Mouse (Mus musculus) CH12.LX (cell line): ENCODE results near the gene Fgd4. TPM values are rescaled to one million over a fixed set of nuclear protein-coding genes. Genes with fewer than 3 reads are reported as not detected.

Experiments used
- DNase-seq: peaks from one replicate; pipeline ENCODE4 v3.0.0-alpha.2; 2013; ENCODE audit errors: extremely low read depth
- H3K27ac ChIP-seq: 2 replicates; pipeline ENCODE4 v1.5.1; 2012; ENCODE audit warnings: low read depth, mild to moderate bottlenecking, control low read depth, moderate library complexity; ENCODE audit not compliant: insufficient read depth
- H3K27me3 ChIP-seq: replicated peaks from 2 replicates; pipeline ENCODE3; 2012; ENCODE audit warnings: inconsistent platforms
- H3K36me3 ChIP-seq, 2 experiments: replicated peaks in 1 of 2; 2 replicates each; pipeline versions ENCODE3 to v1.6.1; 2012; ENCODE audit warnings: inconsistent platforms in 1 of 2, low read length in 1 of 2, mild to moderate bottlenecking in 1 of 2, mixed read lengths in 1 of 2, moderate library complexity in 1 of 2; ENCODE audit not compliant: control insufficient read depth in 1 of 2, insufficient read depth in 1 of 2
- H3K4me1 ChIP-seq, 2 experiments: 2 replicates each; pipeline ENCODE4 v1.6.1; 2012; ENCODE audit warnings: inconsistent platforms in 1 of 2, moderate library complexity in 1 of 2; ENCODE audit not compliant: insufficient read depth in 2 of 2, control insufficient read depth in 1 of 2
- H3K4me2 ChIP-seq: 2 replicates; pipeline ENCODE4 v1.6.1; 2012; ENCODE audit warnings: low read depth, mild to moderate bottlenecking, control low read depth; ENCODE audit not compliant: poor library complexity, insufficient read depth, severe bottlenecking
- H3K4me3 ChIP-seq, 3 experiments: fragments of 150-350 bp in 1 of 3; sonication (generic) in 1 of 3; replicated peaks in 1 of 3; 2 replicates each; pipeline versions ENCODE3 to v1.5.1; 2011 to 2012; ENCODE audit warnings: low read depth in 2 of 3, low read length in 2 of 3, mild to moderate bottlenecking in 2 of 3, moderate library complexity in 2 of 3, control low read depth in 1 of 3, improper control_type of control experiment in 1 of 3, inconsistent platforms in 1 of 3, mixed read lengths in 1 of 3; ENCODE audit not compliant: poor library complexity in 1 of 3
- H3K79me2 ChIP-seq: replicated peaks from 2 replicates; pipeline ENCODE4 v1.6.1; 2012; ENCODE audit warnings: mild to moderate bottlenecking, moderate library complexity; ENCODE audit not compliant: control insufficient read depth, poor library complexity, insufficient read depth, severe bottlenecking; ENCODE audit errors: extremely low read depth
- H3K9ac ChIP-seq: 2 replicates; pipeline ENCODE4 v1.6.1; 2012; ENCODE audit warnings: low read depth, mild to moderate bottlenecking, control low read depth, moderate library complexity; ENCODE audit not compliant: insufficient read depth
- H3K9me3 ChIP-seq: replicated peaks from 2 replicates; pipeline ENCODE3; 2012; ENCODE audit warnings: low read length, inconsistent platforms, mixed read lengths
- CHD1 ChIP-seq: IDR thresholded peaks from 2 replicates; pipeline ENCODE4 v1.6.1; 2012; ENCODE audit warnings: low read depth, low read length, improper control_type of control experiment, inconsistent platforms
- CHD2 ChIP-seq: IDR thresholded peaks from 2 replicates; pipeline ENCODE4 v1.6.1; 2011; ENCODE audit warnings: low read length, improper control_type of control experiment
- ELF1 ChIP-seq: IDR thresholded peaks from 2 replicates; pipeline ENCODE4 v1.6.1; 2014; ENCODE audit warnings: low read depth, mild to moderate bottlenecking, inconsistent platforms, low read length, improper control_type of control experiment
- EP300 ChIP-seq: IDR thresholded peaks from 2 replicates; pipeline ENCODE4 v1.6.1; 2011; ENCODE audit warnings: low read length, improper control_type of control experiment
- ETS1 ChIP-seq: conservative IDR thresholded peaks from 2 replicates; pipeline ENCODE4 v1.6.1; 2012; ENCODE audit warnings: low read depth, mild to moderate bottlenecking, inconsistent platforms, low read length, improper control_type of control experiment, moderate library complexity
- MAFK ChIP-seq: IDR thresholded peaks from 2 replicates; pipeline ENCODE4 v1.6.1; 2011; ENCODE audit warnings: low read length, improper control_type of control experiment; ENCODE audit not compliant: insufficient replicate concordance
- MAX ChIP-seq: IDR thresholded peaks from 2 replicates; pipeline ENCODE4 v1.6.1; 2011; ENCODE audit warnings: low read length, improper control_type of control experiment
- MAZ ChIP-seq: IDR thresholded peaks from 2 replicates; pipeline ENCODE4 v1.6.1; 2012; ENCODE audit warnings: low read depth, mild to moderate bottlenecking, inconsistent platforms, low read length, improper control_type of control experiment, moderate library complexity
- MEF2A ChIP-seq: IDR thresholded peaks from 2 replicates; pipeline ENCODE4 v1.6.1; 2014; ENCODE audit warnings: low read depth, mild to moderate bottlenecking, inconsistent platforms, low read length, improper control_type of control experiment, borderline replicate concordance
- POLR2AphosphoS2 ChIP-seq: IDR thresholded peaks from 2 replicates; pipeline ENCODE4 v1.6.1; 2011; ENCODE audit warnings: low read depth, low read length, improper control_type of control experiment
- RAD21 ChIP-seq: IDR thresholded peaks from 2 replicates; pipeline ENCODE4 v1.6.1; 2011; ENCODE audit warnings: low read depth, mild to moderate bottlenecking, low read length, improper control_type of control experiment, moderate library complexity
- SMC3 ChIP-seq: IDR thresholded peaks from 2 replicates; pipeline ENCODE4 v1.6.1; 2011; ENCODE audit warnings: low read depth, low read length, improper control_type of control experiment
- UBTF ChIP-seq: IDR thresholded peaks from 2 replicates; pipeline ENCODE4 v1.6.1; 2012; ENCODE audit warnings: low read depth, mild to moderate bottlenecking, inconsistent platforms, low read length, improper control_type of control experiment, moderate library complexity
- USF1 ChIP-seq: IDR thresholded peaks from 2 replicates; pipeline ENCODE4 v1.6.1; 2014; ENCODE audit warnings: low read depth, mild to moderate bottlenecking, inconsistent platforms, low read length, improper control_type of control experiment
- ZC3H11A ChIP-seq: IDR thresholded peaks from 2 replicates; pipeline ENCODE4 v1.6.1; 2012; ENCODE audit warnings: low read depth, mild to moderate bottlenecking, inconsistent platforms, low read length, improper control_type of control experiment
- ZMIZ1 ChIP-seq: IDR thresholded peaks from 2 replicates; pipeline ENCODE4 v1.6.1; 2012; ENCODE audit warnings: low read depth, mild to moderate bottlenecking, inconsistent platforms, low read length, improper control_type of control experiment
- dilution Hi-C: fragments of 300-500 bp; cut with MboI; formaldehyde crosslinking; loops from 2 replicates; pipeline ENCODE4 v1.14.3; 2020; ENCODE audit warnings: low sequenced_read_pairs; ENCODE audit not compliant: extremely low pct_unique_long_range_greater_than_20kb, extremely low pct_ligation_motif_present
- in situ Hi-C: fragments of 300-500 bp; cut with MboI; formaldehyde crosslinking; loops from 3 replicates; pipeline ENCODE4 v1.14.3; 2019; ENCODE audit warnings: low sequenced_read_pairs, low pct_ligation_motif_present, low pct_unique_long_range_greater_than_20kb, mixed read lengths
- polyA plus RNA-seq: library from polyadenylated mRNA; unstranded; fragments of >175 nt; gene quantifications from 2 replicates; pipeline ENCODE4 v1.2.1, GENCODE M21; 2012; ENCODE audit warnings: low read depth; ENCODE audit not compliant: insufficient read length
- total RNA-seq, 2 experiments: library from RNA; depleted of rRNA; stranded (reverse); fragments of 300-350 nt in 1 of 2; fragments of >200 nt in 1 of 2; gene quantifications; 2 replicates each; pipeline ENCODE4 v1.2.3; 2012 to 2014

The Fgd4 gene
- total and polyA plus RNA-seq, 3 experiments, result 0.76 to 0.84 TPM; not detected in 1

DNA sequence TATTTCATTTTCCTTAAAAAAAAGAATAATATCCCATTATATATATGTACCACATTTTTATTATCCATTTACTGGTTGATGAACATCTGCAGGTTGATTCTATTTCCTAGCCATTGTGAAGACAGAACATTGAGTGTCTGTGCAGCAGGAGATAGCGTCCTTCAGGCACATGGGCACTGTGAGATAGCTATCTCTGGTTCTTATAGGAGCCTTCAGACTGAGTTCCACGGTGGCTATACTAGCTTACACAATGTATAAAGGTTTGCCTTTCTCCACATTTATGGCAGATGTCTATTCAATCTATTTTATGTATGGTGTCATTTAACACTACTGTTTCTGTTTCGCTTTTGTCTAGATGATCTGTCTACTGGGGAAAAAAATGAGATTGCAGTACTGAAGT is 98.9 kb downstream of the Fgd4 start:
- Histone ChIP-seq H3K79me2 (no peaks in the 10 kb centered on the region), H3K36me3 (no peaks in the 10 kb centered on the region), H3K27me3 (peaks cover 4% of the 10 kb centered on the region), H3K27ac (no peak overlapping the region), H3K4me2 (0 out of 2 replicates have a peak overlapping the region, but pooled peaks have one; percentile 22)
- no peak for TF ChIP-seq POLR2AphosphoS2
- no peak for TF ChIP-seq SMC3
- no peak for TF ChIP-seq RAD21
- no peak for TF ChIP-seq CHD1
- no peak for TF ChIP-seq ZMIZ1
- no peak for TF ChIP-seq MAFK
- no peak for TF ChIP-seq MAZ
- TF ChIP-seq EP300, result no peak
- no peak for TF ChIP-seq MAX
- TF ChIP-seq, all 38 proteins: peak for 0
- DNase-seq, result no peak
- Histone ChIP-seq H3K4me1 (no peaks in the 10 kb centered on the region), H3K9me3 (no peaks in the 10 kb centered on the region), H3K9ac (no peak overlapping the region), H3K4me3 (no peak overlapping the region)
- dilution Hi-C loops (no loop called here), in situ Hi-C loops (no loop called here)

DNA sequence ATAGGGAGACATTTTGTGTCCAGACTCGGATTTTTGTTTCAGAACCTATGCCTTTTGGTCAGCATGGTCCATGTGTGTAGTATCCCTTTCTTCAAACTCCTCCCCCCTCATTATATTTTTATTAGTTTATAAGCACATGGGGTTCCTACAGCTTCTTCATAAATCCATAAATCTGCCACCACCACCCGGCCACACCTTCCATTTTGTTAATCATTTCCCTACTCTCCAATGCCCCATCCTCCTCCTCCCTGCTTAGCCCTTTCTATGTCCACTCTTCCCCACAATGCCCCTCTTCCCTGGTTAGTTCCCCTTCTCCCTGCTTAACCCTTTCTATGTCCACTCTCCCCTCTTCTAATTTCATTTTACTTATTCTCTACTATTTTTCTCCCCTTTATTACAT is 99.4 kb downstream of the Fgd4 start:
- Histone ChIP-seq H3K4me3 (no peak overlapping the region), H3K4me2 (no peak overlapping the region), H3K79me2 (no peaks in the 10 kb centered on the region), H3K27ac (no peak overlapping the region), H3K9me3 (no peaks in the 10 kb centered on the region), H3K36me3 (no peaks in the 10 kb centered on the region), H3K4me1 (no peaks in the 10 kb centered on the region), H3K27me3 (peaks cover 4% of the 10 kb centered on the region), H3K9ac (no peak overlapping the region)
- no peak for DNase-seq
- in situ Hi-C loops, result no loop called here
- TF ChIP-seq ETS1 (no peak), MEF2A (no peak), UBTF (no peak), SMC3 (no peak)
- dilution Hi-C loops, result no loop called here

DNA sequence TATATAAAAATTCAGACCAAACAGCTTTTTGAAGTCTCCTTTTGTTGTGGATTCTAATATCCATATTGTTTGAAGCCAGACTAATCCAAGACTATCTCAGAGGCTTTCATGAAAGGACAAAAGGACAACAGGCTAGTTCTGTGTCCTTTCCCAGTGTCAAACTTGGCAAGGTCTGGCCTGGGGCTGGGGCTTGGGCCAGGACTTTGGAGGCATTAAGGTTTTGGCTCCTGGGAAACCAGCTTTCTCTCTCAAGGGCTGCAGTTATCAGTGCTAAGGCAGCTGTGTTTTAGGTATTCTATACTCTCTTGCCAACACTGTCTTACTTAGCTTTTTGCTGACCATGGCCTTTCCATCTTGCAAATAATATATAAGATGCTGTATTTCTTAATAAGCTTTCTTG is 101.6 kb downstream of the Fgd4 start:
- Histone ChIP-seq H3K27me3 (peaks cover 4% of the 10 kb centered on the region), H3K4me1 (no peaks in the 10 kb centered on the region), H3K79me2 (no peaks in the 10 kb centered on the region), H3K4me2 (no peak overlapping the region), H3K4me3 (no peak overlapping the region), H3K9me3 (no peaks in the 10 kb centered on the region), H3K27ac (no peak overlapping the region), H3K9ac (no peak overlapping the region), H3K36me3 (no peaks in the 10 kb centered on the region)
- in situ Hi-C loops (no loop called here), dilution Hi-C loops (no loop called here)
- TF ChIP-seq CHD1, result no peak
- TF ChIP-seq ZC3H11A, result no peak
- TF ChIP-seq USF1, result no peak
- no peak for TF ChIP-seq CHD2
- TF ChIP-seq ELF1, result no peak
- DNase-seq, result no peak
